Mouse (Mus musculus) erythroblast, embryonic 14.5 days (primary cell): ENCODE data around the gene Synpo2.

Experiments used
- GATA1 ChIP-seq: IDR thresholded peaks from 2 replicates; pipeline ENCODE4 v1.6.1; 2012; ENCODE audit warnings: low read length, inconsistent platforms, mixed read lengths
- TAL1 ChIP-seq: IDR thresholded peaks from 3 replicates; pipeline ENCODE4 v1.6.1; 2012; ENCODE audit warnings: low read length, inconsistent platforms, mixed read lengths

DNA sequence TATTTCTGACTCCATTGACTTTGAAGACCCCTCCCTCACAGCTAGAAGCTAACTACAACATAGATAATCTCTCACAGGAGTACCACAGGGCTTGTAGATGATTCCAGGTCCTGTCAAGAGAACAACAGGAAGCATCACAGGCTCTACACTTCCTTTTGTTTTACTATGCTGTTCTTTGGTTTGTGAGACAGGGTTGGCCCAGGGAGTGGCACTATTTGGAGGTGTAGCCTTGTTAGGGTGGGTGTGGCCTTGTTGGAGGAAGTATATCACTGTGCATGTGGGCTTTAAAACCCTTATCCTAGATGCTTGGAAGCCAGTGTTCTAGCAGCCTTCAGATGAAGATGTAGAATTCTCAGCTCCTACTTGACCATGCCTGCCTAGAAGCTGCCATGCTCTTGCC lies 160.9 kb downstream of the Synpo2 start:
- TF ChIP-seq GATA1 (no peak), TAL1 (no peak)
